Mouse (Mus musculus): ENCODE data around the gene Fam71a.
"Not testable (repeated sequence)": the region's sequence is repeated elsewhere in the genome, so short reads cannot be mapped to it uniquely, and the experiment has no call there.

The Fam71a gene

DNA sequence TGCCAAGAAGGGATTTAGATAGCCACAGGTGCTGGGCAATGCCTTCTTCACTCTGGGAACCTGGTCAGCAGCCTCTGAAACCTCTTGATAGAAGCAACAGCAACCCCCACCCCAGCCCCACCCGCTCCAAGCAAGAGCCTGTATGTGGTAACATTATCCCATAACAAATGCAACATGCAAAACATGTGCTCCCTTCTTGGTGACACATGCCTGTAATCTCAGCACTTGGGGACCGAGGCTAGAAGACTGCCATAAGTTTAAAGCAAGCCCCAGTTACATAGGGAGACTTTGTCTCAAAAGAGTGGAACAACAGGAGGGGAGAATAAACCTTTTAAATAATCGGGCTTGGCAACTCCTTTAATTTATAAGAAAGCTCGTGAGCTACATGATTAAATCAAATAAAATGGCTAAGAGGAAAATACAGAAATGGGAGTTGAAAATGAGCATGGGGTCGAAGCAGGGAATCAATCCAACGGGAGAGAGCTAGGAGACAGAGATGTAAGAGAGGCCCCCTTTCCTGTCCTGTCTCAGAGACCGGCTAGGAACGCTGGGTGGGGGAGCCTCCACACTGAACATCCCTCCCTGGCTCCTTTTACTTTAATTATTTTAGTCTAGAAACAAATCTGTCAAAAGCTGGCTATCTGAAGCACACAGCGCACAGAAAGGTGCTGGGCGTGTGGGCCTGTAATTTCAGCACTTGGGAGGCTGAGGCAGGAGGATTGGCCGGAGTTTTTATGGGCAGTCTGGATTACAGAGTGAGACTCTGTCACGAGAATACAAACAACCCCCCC is 17.0 kb upstream of the Fam71a start:
- no peak for DNase-seq

DNA sequence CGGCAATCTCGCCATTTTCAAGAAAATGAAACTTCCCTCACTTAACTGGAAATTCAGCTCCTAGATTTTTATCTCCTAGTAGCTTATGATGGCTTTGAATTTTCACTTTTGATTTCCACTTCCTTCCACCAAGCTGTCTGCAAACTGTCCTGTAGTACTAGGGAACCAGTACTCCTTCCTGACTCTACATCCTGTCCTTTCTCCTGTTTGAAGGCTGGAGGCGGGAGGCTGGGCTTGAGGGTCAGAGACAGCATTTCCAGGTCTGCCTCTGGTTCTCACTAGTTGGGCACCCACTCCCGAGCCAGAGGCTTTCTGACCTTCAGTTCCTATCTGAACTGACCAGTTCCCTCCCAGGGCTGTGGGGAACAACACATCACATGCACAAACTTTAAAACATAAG is 15.8 kb upstream of the Fam71a start:
- DNase-seq: no peak

DNA sequence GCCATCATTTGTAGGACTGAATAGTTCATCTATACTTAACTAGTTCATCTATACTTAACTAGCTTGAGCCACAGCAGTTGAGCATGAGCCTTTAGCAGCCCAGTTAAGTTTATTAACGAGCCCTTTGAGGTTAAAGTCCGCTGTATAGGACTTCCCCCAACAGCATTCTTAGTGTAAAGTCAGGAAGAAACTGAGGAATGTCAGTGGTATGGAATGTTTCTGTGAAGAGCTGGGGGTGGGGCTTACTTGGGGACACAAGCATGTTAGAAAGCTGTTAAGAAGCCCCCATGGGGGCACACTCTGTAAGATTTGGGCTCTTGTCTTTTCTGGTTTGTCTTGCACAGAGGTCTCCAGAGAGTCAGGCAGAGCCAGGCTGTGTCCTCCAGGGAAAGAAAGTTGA is 15.2 kb upstream of the Fam71a start:
- DNase-seq: no peak

DNA sequence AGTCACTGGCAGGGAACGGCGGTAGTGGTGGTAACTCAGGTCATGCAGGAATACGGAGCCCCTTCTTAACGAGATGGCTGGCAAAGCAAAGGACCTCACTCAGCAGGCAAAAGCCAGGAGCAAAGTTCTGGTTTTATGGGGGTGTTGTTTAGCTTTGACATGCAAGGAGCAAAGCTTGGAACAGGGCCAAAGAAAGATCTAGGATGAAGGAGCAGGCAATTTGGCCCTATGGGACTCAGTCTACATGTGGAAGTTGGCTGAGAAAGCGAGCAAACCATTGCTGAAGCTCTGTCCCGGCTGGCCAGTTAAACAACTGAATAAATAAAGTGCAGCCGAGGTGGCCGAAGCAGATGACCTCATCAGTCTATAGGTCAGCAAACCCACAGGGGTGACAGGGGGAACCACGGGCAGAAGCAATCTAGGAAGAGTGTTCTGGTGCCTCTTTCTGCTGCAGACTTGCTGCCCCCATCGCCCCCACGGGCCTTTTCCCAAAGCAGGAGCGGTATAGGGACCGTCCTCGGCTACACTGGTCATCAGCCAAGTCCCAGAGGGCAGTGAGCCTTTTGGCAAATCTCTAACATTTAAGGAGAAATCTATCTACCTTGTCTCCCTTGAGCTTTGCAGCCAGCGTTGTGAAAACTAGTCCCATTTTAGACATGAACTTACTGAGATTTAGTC is 14.0 kb upstream of the Fam71a start:
- DNase-seq: peak; percentile 27

GRCm38 (mm10) chr1:191176887-191177286 is 12.3 kb upstream of the Fam71a start:
- DNase-seq: no peak

DNA sequence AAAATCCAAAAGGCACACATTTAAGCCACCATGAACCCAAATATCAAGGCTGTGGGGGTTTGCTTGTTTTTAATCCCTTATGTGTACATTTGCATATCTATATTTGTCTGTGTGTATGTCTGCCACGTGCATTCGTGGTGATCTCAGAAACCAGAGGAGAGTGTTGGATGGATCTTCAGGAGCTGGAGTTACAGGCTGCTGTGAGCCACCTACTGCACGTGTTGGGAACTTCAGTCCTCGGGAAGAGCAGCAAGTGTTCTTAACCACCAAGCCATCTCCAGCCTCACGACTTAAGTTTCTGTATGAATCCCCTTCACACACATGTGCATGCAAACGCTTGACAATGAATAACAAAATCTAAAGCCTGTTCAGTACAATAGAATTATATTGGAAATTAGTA is 7.9 kb upstream of the Fam71a start:
- peak; percentile 25 for DNase-seq

GRCm38 (mm10) chr1:191170444-191170843 is 5.8 kb upstream of the Fam71a start:
- DNase-seq: no peak

DNA sequence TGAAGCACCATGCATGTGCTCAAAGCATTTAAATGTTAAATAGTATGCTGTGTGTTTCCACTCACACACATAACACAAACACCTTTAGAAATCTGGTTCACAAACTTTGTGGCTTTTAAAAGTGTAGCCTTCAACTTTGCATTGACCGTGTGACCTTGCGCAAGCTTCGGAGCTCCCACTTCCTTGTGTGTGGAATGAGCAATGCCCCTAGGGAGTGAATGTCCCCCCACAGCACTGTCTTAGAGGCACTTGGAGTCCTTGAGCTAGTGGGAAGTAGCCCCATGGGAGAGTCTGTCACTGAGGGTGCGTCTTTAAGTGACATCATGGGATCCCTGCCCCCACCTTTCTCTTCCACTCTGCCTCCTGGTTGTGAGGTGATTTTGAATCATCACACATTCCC is 1.6 kb upstream of the Fam71a start:
- no peak for DNase-seq

DNA sequence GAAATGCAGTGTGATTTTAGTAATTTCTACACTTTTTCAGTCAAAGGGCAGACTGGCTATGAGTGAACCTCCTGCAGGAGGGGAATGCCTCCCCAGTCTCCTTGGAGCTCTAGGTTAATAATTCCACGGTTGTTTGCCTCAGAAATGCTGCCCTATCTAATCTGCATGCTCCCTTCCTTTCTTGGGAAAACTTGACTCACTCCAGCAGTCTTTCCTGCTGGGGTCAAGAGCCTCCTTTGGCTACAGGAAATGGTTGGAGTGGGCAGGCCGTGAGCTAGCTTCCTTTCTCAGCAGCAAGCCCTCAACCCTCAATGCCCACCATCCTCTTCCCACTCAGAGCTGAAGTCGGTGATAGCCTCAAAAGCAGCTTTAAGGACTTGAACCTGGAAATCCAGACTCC is 10.3 kb downstream of the Fam71a start:
- no peak for DNase-seq

- DNase-seq: peak; percentile 43
These were observed 11.6 kb downstream of the Fam71a start for GRCm38 (mm10) chr1:191153052-191153451.

- DNase-seq: no peak
These were observed 13.6 kb downstream of the Fam71a start for GRCm38 (mm10) chr1:191150924-191151605.

DNA sequence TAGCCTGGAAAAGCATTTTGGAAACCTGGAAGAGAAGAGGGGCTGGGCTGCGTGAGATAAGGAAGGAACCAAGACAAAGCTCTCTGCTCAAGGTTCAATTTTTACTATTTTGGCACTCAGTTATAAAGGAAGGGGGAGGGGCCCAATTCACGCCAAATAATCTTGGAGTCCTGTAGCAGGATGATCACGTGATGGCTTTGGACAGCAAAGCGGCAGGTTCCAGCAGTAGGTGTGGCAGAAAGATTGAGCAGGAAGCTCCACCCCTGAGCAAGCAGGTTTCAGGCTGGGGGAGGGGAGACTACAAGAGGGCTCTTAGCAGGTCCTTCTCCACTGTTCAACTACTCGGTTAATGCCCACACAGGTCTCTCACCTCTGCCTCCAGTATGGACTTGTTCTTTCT is 15.1 kb downstream of the Fam71a start:
- not testable (repeated sequence) for DNase-seq

GRCm38 (mm10) chr1:191140983-191141382 is 23.6 kb downstream of the Fam71a start:
- no peak for DNase-seq

- DNase-seq: no peak
These were observed 25.6 kb downstream of the Fam71a start for GRCm38 (mm10) chr1:191138874-191139495.

DNA sequence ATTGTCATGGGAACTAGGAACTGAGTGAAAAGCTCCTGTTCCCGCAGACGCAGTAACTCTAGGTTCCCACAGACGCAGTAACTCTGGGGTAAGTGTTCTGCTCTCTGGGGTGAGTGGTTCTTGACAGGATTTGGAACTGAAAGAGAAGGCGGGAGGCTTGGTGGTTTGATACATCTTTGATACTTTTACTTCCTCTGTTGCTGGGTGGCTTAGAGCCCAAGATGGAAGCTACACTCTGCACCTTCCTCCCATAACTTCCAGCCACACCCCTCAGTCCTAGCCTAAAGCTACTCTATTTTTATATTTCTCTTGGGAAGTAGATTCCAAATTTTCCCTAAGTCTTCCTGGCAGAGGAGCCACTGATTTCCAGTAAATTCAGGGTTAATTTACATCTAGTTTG is 26.2 kb downstream of the Fam71a start:
- DNase-seq: no peak

DNA sequence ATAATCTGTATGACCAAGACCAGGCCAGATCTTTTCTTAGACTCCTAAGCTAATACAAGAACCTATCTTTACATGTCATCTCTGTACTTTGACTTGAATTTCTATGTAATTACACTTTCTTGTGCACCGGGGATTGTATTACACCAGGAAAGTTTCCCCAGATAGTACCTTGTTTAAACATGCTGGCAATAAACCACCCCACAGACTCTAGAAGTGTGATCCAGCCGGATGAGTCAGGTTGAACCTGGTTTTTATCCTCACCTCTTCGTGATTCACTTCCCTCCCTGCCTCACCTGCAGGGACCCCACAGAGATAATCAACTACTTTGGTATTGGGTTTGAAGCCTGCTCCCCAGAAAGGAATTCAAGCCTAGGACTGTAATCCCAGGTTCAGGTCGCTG is 29.2 kb downstream of the Fam71a start:
- no peak for DNase-seq

- peak; percentile 24 for DNase-seq
These were observed 31.7 kb downstream of the Fam71a start for GRCm38 (mm10) chr1:191132934-191133333.

DNA sequence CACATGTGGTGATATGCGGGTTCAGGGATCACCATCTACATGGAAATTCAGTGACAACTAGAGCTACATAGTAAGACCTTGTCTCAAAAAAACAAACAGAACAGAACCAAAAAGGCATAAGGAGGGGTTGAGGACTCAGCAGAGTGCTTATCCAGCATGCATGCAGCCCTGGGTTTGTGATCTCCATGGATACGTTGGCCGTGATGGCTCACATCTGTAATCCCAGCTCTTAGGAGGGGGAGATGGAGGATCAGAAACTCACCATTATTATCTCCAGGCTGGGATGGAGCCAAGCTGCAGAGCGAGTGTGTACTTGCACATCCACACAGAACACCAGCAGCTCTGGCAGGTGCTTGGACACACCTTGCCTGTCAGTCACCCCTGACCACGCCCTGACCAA is 32.4 kb downstream of the Fam71a start:
- DNase-seq: no peak

DNA sequence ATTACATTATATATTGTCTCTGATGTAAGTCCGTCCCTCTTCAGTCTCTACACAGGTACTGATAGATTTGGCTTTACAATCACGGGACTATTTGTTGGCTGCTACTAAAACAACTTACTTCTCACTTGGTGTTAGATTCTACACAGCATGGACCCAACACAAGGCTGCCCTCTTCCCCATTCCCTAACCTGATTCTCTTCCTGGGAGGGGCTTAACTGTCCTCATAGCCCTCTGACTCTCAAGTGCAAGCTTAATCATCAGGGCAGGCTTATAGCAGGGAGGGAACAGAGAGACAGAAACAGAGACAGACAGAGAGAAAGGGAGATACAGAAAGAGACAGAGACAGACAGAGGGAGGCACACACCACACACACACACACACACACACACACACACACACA is 32.9 kb downstream of the Fam71a start:
- DNase-seq: no peak

DNA sequence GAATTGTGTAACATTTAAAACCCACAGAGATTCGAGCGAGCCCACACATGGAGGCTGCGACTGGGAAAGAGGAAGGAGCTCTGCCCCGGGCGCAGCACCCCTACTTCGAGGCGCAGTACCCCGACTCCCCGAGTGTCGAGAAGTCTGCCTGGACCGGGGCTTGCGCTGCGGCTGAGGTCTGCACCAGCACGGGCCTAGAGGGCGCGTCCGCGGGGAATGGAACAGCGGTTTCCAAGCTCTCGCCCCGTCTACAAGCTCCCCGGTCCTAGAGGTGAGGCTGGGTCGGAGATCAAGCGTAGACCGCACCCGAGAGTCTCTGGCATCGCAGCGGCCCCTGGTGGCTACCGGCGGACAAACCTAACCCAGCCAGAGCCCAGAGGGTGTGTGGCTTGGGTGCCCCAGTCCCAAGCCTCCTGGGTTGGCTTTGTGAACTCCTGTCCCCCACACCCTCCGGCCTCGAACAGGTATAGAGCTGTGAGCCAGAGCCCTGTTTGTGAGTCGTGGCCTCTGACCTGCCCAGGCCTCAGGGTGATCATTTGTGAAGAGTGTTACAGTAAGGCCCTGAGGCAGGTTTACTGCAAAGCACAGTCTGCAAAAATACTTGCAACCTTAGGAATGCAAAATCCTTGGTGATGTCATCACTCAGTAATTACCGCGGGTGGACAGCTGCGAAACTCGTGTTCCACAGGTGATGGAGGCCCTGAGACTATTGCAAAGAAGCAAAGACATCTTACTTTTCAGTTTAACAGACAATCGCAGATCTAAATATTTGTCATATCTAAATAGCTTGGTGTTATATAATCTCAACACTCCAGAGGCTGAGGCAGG is 38.6 kb downstream of the Fam71a start:
- peak; percentile 75 for DNase-seq

DNA sequence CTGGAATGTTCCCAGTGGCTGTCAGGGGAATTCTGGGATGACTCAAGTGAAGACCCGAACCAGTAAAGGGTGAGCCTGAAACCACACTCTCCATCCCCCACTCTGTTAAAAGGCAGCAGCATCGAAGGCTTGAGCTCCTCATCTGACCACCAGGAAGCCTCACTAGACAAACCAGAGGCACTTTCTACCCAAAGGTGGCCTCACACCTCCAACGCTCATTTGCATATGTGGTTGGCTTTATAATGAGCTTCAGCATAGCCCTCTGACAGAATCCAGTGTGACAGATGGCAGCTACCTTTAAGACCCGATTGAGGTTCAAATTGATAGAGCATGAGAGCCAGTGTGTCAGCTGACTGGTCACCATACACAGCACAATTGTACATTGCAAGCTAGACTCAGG is 40.3 kb downstream of the Fam71a start:
- DNase-seq: no peak

- DNase-seq: no peak
These were observed 40.9 kb downstream of the Fam71a start for GRCm38 (mm10) chr1:191123696-191124095.

GRCm38 (mm10) chr1:191122744-191123143 is 41.9 kb downstream of the Fam71a start:
- no peak for DNase-seq

All from liver (tissue).